Mouse (Mus musculus) urinary bladder, postnatal 4 days (tissue): Measurements from ENCODE around the gene Cc2d1a.

Experiments
- DNase-seq, 2 experiments: peaks; one replicate each; pipeline ENCODE4 v3.0.0; 2021 to 2022; ENCODE audit warnings: low spot score in 2 of 2

Cc2d1a gene

GRCm38 (mm10) chr8:84177405-84177804 lies 29.7 kb upstream of the Cc2d1a start:
- no peak for DNase-seq

DNA sequence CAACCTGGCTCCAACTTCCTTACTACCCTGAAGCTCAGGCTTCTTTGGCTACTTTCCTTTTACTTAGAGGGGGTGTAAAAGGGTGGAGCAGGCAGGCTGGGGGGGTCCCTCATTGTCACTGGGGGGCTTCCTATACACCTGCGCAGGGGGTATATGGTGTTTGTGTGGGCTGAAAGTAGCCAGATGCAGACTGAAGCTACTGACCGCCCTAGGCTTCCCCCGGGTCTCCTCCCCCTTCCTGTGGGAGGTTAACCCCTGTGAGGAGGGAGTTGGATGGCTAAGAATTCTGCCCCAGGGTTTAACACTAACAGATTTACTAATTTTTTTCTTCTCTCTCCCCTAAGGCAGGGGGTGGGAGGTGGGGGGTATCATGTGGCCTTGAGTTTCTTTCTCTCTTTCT lies 28.8 kb upstream of the Cc2d1a start:
- DNase-seq: no peak

DNA sequence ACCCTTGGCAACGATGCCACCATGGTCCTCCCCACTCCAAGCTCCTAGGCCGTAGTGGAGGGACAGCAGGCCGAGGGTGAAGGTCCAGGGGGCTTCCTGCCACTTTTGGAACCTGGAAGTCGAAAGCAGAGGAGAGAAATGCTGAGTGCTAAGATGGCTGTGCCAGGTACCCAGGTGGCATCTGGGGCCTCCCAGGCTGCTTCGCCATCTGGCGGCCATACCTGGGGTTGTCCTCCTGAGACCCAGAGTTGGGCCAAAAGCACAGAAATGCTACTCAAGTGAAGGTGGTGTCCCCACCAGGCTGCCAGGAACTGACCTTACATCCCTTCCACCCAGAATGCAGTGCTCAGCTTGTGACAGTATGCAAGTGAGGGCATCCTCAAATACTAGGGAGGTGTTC lies 26.1 kb upstream of the Cc2d1a start:
- no peak for DNase-seq

DNA sequence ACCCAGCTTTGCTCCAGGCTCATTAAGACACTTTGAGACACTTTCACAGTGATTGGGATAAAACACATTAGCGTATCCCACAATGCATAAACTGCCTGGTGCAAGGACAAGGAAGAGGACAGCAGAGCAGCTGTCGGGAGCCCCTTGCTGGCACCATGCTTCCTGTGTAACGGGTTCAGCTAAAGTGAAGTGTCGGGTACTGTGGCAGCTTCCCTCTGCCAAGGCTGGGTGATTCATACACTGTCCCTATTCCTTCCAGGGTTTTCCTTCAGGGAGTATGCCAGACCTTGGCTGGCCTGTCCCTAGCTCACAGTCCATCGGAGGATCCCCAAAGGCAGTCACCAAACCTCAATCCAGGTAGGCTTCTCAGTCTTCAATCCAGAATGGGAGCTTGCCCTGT lies 22.4 kb upstream of the Cc2d1a start:
- DNase-seq: no peak

DNA sequence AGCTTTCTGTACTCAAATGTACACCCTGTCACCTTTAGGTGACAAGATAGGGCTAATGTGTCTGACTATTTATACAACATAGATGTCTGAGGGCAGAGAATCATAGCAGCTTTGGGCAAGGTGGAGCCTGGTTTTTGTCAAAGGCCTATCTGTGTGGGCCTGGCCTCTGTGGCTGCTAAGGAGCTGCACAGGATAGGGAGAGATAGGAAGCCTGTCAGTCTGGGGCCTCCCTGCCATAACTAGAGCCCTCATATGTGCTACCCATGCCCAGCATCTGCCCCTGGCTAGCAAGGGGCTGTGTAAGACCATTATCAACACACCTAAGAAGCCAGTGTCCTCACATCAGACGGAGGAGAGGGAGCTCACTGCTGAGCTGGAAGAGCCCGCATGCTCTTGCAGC lies 20.0 kb upstream of the Cc2d1a start:
- DNase-seq: no peak

GRCm38 (mm10) chr8:84157620-84158019 lies 9.9 kb upstream of the Cc2d1a start:
- DNase-seq: no peak

GRCm38 (mm10) chr8:84149181-84149580 lies 1.4 kb upstream of the Cc2d1a start:
- no peak for DNase-seq

DNA sequence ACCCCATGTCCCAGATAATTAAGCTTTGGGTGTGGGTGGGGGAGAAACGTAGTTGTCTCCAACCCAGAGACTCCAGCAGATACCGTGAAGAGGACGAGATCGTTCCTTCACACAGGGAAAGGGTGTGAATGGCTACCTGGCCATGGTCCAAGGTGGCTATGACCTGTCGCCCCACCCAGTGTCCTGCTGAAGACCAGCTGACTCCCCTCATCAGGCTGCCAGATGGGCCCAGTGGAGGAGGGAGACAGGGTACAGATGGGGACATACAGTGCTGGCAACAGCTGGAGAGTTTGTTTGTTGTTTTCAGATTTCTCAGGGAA lies 755 bp upstream of the Cc2d1a start:
- DNase-seq: no peak

GRCm38 (mm10) chr8:84147324-84147766 lies 391 bp downstream of the Cc2d1a start:
- no peak for DNase-seq

- DNase-seq: no peak
Observed at GRCm38 (mm10) chr8:84144636-84145245, 3.0 kb downstream of the Cc2d1a start.

- no peak for DNase-seq
Observed at GRCm38 (mm10) chr8:84140838-84141237, 6.9 kb downstream of the Cc2d1a start.

GRCm38 (mm10) chr8:84137848-84138247 lies 9.9 kb downstream of the Cc2d1a start:
- no peak for DNase-seq

DNA sequence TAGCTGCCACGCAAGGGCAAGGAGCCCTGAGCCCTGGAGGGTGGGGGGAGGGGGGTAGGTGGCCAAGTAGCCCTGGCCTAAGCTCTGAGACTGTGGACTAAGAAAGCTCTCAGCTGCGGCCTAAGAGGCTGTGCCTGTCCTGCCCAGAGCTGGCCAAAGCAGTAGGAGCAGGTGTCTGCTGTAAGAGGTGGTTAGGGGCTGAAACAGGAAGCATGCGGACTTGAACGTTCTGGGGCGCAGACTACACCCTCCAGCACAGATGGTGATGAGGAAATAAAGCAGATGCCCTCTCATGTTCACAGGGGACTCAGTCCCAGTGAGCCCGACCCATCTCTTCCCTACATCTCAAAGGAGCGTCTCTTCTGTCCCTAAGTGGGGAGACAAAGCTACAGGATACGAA lies 15.5 kb downstream of the Cc2d1a start:
- DNase-seq: no peak

GRCm38 (mm10) chr8:84130806-84131205 lies 16.9 kb downstream of the Cc2d1a start:
- DNase-seq: no peak

GRCm38 (mm10) chr8:84128277-84128676 lies 19.5 kb downstream of the Cc2d1a start:
- DNase-seq: no peak

- DNase-seq: no peak
Observed at GRCm38 (mm10) chr8:84127202-84127901, 20.4 kb downstream of the Cc2d1a start.

DNA sequence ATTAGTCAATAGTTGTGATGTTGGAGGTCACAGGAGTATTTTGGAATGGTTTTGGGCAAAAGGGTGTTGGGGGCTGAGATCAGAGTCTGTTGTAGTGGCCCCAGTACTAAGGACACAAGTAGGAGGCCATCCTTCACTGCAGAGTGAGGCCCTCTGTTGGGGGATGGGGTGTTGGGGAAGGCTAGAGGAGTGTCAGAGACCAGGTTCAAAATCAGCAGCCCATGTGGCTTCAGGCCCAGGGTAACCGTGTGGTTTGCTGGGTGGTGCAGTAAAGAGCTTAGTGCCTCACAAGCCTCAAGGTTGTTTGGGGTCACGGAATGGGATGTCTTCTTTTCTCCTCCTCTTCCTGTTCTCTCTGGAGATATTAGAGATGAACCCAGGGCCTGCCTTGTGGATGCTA lies 21.0 kb downstream of the Cc2d1a start:
- DNase-seq: no peak

DNA sequence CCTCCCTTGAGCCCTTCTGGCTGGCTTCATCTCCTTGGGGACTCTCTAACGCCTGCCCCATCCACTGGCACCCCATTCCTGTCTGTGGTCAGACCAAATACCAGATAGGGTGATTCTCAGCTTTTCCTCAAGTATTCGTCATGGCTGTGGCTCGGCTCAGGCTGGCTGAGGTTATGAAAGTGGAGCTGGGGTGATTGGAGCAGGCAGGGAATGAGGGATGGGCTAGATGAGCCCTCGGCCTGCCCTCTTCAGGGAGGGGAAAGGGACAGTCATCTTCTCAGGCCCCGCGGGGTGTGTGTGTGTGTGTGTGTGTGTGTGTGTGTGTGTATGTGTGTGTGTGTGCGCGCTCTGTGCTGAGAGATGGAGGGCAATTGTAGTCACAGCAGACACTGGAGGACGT lies 22.1 kb downstream of the Cc2d1a start, which contains the start of gene Podnl1:
TSS of gene Podnl1 (plus strand) at position 334 of the 400 bp plus-strand sequence.
- no peak for DNase-seq

DNA sequence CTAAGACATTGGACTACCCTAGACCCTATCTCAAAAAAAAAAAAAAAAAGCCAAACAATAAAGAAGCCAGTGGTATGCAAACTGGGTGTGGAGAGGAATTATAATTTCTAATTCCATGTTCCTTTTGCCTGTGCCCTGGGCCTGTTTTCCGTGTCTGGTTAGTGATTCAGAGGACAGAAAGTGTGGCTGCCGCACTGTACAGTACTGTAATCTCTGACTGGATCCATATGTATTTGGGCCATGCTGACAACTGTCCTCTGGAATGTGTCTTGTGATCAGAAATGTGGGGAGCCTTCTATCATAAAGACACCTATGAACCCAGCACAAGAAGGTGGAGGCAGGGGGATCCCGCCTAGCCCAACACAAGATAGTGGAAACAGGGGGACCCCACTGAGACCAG lies 25.6 kb downstream of the Cc2d1a start:
- DNase-seq: no peak

DNA sequence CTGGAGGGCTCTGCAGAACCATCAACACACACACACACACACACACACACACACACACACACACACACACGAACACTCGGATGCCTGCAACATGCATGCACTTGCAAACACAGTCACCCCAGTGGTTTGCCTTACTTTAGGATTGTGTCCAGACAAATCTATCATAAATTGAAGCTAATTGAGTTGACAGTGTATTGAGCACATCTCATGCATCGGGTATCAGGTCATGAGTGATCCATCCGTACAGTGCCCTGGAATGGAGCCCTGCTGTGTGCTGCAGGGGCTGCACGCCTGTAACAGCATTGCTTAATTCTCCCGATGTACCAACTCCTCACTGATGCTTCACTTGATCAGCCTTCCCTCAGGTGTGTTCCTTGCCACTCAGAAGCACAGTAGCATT lies 32.1 kb downstream of the Cc2d1a start:
- no peak for DNase-seq

GRCm38 (mm10) chr8:84106216-84107040 lies 41.3 kb downstream of the Cc2d1a start:
- no peak for DNase-seq

DNA sequence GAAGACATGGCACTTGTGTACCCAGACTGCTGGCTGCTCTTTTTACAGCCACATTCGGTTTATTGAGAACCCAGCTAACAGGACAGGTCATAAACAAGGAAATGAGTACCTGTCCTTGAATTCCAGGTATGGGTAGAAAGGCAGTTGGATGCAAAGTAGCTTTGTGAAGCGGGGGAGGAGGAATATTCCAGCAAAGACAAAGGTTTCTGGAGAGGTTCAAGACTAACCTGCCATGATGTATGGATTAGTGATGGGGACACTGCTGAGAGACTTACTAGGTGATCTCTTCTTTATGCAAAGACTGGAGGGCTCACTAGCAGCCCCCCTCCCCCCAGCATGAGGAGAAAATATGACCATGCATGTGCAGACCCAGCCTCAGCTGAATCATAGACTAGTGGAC lies 42.1 kb downstream of the Cc2d1a start:
- DNase-seq: no peak
